Mouse (Mus musculus) heart, embryonic 14.5 days (tissue): ENCODE measurements around the gene Klk10. TPM values are rescaled to one million over a fixed set of nuclear protein-coding genes. Genes with fewer than 3 reads are reported as not detected.

ENCODE experiments used
- ATAC-seq: fragments of 200-750 bp; cut with Nextera tagmentation; 2 replicates; pipeline ENCODE4 v1.8.0; 2017; ENCODE audit warnings: low read depth, moderate TSS enrichment; ENCODE audit not compliant: insufficient number of reproducible peaks, insufficient read depth, low FRiP score
- H3K27ac ChIP-seq, 2 experiments: fragments of 200-500 bp in 1 of 2; fragments of 300-500 bp in 1 of 2; sonication (generic) in 1 of 2; replicated peaks in 1 of 2; 2 replicates each; pipeline ENCODE4 v1.5.1; 2012 to 2014; ENCODE audit warnings: low read depth in 2 of 2, low read length in 2 of 2, control low read depth in 1 of 2, mild to moderate bottlenecking in 1 of 2, mixed read lengths in 1 of 2; ENCODE audit not compliant: control insufficient read depth in 1 of 2, insufficient read depth in 1 of 2
- H3K27me3 ChIP-seq: fragments of 300-500 bp; sonication (generic); 2 replicates; pipeline ENCODE4 v1.6.1; 2014; ENCODE audit warnings: mild to moderate bottlenecking, low read length, control low read depth; ENCODE audit not compliant: control insufficient read depth, insufficient read depth
- H3K36me3 ChIP-seq: fragments of 300-500 bp; sonication (generic); 2 replicates; pipeline ENCODE4 v1.6.1; 2014; ENCODE audit warnings: mild to moderate bottlenecking, control low read depth, low read length, mixed read lengths; ENCODE audit not compliant: control insufficient read depth, insufficient read depth
- H3K4me1 ChIP-seq, 2 experiments: fragments of 200-500 bp in 1 of 2; fragments of 300-500 bp in 1 of 2; sonication (generic) in 1 of 2; 2 replicates each; pipeline ENCODE4 v1.6.1; 2012 to 2014; ENCODE audit warnings: low read length in 2 of 2, control low read depth in 1 of 2, mixed read lengths in 1 of 2; ENCODE audit not compliant: control insufficient read depth in 2 of 2, insufficient read depth in 2 of 2
- H3K4me2 ChIP-seq: fragments of 300-500 bp; sonication (generic); 2 replicates; pipeline ENCODE4 v1.6.1; 2014; ENCODE audit warnings: mild to moderate bottlenecking, low read length
- H3K4me3 ChIP-seq, 2 experiments: fragments of 200-500 bp in 1 of 2; fragments of 300-500 bp in 1 of 2; sonication (generic) in 1 of 2; 2 replicates each; pipeline ENCODE4 v1.5.1; 2012 to 2014; ENCODE audit warnings: low read length in 2 of 2, mild to moderate bottlenecking in 2 of 2, control low read depth in 1 of 2, low read depth in 1 of 2, moderate library complexity in 1 of 2; ENCODE audit not compliant: control insufficient read depth in 1 of 2, insufficient read depth in 1 of 2
- H3K9ac ChIP-seq: fragments of 300-500 bp; sonication (generic); 2 replicates; pipeline ENCODE4 v1.6.1; 2014; ENCODE audit warnings: mild to moderate bottlenecking, low read length
- H3K9me3 ChIP-seq: fragments of 300-500 bp; sonication (generic); 2 replicates; pipeline ENCODE4 v1.6.1; 2016; ENCODE audit warnings: low read length, control low read depth; ENCODE audit not compliant: control insufficient read depth
- WGBS: fragments of 180-500 bp; shearing (Covaris S2); extraction: QIAGEN DNeasy Blood & Tissue Kit; methylation state at CpG from one replicate; pipeline ENCODE4 v1.1.7; 2014; 5-methylcytosine and 5-hydroxymethylcytosine counted together
- polyA plus RNA-seq: library from polyadenylated mRNA; unstranded; fragments of >200 nt; fragmentation: Nextera tagmentation; extraction: Ambion mirVana; gene quantifications from 2 replicates; pipeline ENCODE4 v1.2.1, GENCODE M21; 2014

Klk10 gene
- 0.19 and 0.34 TPM in 2 replicates for polyA plus RNA-seq

DNA sequence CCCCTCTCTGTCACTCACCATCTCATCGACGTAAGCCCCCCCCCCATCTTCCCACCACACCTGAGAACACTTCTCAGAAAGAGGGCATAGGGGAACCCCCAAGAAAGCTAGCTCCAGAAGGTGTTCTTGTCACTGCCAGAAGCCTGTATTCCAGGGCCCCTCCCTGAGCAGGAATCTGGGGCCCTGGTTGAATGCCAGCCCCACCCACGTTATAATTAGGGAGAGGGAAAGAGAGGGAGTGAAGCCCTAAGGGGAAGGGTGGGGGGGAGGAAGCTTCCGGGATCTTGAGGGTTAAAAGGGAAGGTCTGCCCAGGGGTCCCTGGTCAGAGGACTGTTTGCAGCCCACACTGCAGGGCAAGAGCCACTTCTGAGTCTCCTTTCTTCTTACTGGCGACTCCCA lies at the start of gene Klk10:
TSS of gene Klk10 (plus strand) at position 290 of the 400 bp plus-strand sequence.
- H3K36me3 ChIP-seq: no peaks in the 10 kb centered on the region
- WGBS: 60% methylated on average over 5 of the region's 5 CpGs
- no peaks in the 10 kb centered on the region for H3K9me3 ChIP-seq
- H3K27ac ChIP-seq: no peak within 1 kb of the TSS
- no peak within 1 kb of the TSS for H3K4me2 ChIP-seq
- peaks cover 8% of the 10 kb centered on the region for H3K27me3 ChIP-seq
- peaks cover 0 to 4% of the 10 kb centered on the region in 2 experiments; a peak in 1 of 4 replicates for H3K4me1 ChIP-seq
- ATAC-seq: no peak
- H3K4me3 ChIP-seq: no peak within 1 kb of the TSS
- no peak within 1 kb of the TSS for H3K9ac ChIP-seq

- H3K4me1 ChIP-seq: no peaks in the 10 kb centered on the region
- WGBS: 48% methylated on average over 1 of the region's 1 CpGs
- H3K9ac ChIP-seq: no peak overlapping the region
- no peaks in the 10 kb centered on the region for H3K36me3 ChIP-seq
- H3K9me3 ChIP-seq: no peaks in the 10 kb centered on the region
- no peak for ATAC-seq
- no peak overlapping the region for H3K4me3 ChIP-seq
- H3K27me3 ChIP-seq: no peaks in the 10 kb centered on the region
- H3K27ac ChIP-seq: peak overlapping the region; percentile 23 to 44; a peak in 3 of 4 replicates
- H3K4me2 ChIP-seq: no peak overlapping the region
These were observed 33.0 kb upstream of the Klk10 start for GRCm38 (mm10) chr7:43747788-43748187.

- H3K4me3 ChIP-seq: no peak overlapping the region
- H3K27me3 ChIP-seq: no peaks in the 10 kb centered on the region
- no peak overlapping the region for H3K9ac ChIP-seq
- H3K27ac ChIP-seq: no peak overlapping the region
- no peak overlapping the region for H3K4me2 ChIP-seq
- no peaks in the 10 kb centered on the region for H3K36me3 ChIP-seq
- 36% methylated on average over 2 of the region's 2 CpGs for WGBS
- no peak for ATAC-seq
- no peaks in the 10 kb centered on the region for H3K4me1 ChIP-seq
- no peaks in the 10 kb centered on the region for H3K9me3 ChIP-seq
These were observed 28.0 kb upstream of the Klk10 start for GRCm38 (mm10) chr7:43752806-43753205.

DNA sequence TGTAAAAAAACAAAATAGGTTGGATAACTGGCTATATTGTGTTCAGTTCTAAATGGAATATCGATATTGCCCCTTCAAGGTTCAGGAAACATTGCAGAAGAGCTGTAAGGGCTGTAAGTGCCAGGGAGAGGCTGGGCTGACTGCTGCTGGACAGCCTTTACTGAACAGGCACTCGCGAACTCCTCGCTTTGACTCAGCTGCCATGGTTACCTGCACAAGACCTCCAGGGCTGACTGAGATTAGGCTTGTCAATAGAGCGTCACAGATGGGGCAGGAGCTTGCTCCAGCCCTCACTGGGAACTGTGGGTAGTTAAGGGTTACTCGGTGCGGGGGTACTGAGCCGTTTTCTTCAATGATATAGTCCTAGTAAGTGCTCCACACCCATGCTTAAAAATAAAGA lies 14.4 kb upstream of the Klk10 start:
- H3K9me3 ChIP-seq: no peaks in the 10 kb centered on the region
- no peaks in the 10 kb centered on the region for H3K36me3 ChIP-seq
- H3K4me3 ChIP-seq: no peak overlapping the region
- H3K4me1 ChIP-seq: no peaks in the 10 kb centered on the region
- H3K27ac ChIP-seq: no peak overlapping the region
- H3K9ac ChIP-seq: no peak overlapping the region
- ATAC-seq: no peak
- no peak overlapping the region for H3K4me2 ChIP-seq
- H3K27me3 ChIP-seq: no peaks in the 10 kb centered on the region
- WGBS: 30% methylated on average over 8 of the region's 8 CpGs

DNA sequence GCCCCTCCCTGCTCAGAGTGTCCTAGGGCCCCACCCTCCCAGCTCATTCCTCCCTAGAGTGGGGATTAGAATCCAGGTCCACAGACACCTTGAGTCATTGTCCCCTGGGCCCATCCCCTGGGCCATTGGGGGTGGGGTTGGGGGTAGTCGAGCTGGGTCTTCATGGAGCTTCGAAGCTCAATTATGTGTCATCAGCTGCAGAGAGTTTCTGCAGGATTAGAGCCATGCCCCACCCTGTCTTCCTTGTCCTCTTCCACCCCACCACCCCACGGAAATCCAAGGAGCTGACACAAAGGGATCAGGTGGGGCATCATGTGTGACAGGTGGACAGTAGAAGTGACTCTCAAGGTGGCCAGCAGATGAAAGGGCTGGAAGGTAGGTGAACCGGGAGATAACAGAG lies 12.2 kb upstream of the Klk10 start, which contains the start of gene Klk12:
TSS of gene Klk12 (plus strand) at position 301 of the 400 bp plus-strand sequence.
- ATAC-seq: no peak
- Histone ChIP-seq H3K27me3 (no peaks in the 10 kb centered on the region), H3K4me2 (no peak within 1 kb of the TSS), H3K36me3 (no peaks in the 10 kb centered on the region), H3K9me3 (no peaks in the 10 kb centered on the region), H3K27ac (no peak within 1 kb of the TSS), H3K4me1 (no peaks in the 10 kb centered on the region), H3K4me3 (no peak within 1 kb of the TSS), H3K9ac (no peak within 1 kb of the TSS)
- 64% methylated on average over 4 of the region's 4 CpGs for WGBS

- no peak overlapping the region for H3K27ac ChIP-seq
- H3K4me2 ChIP-seq: no peak overlapping the region
- no peak overlapping the region for H3K4me3 ChIP-seq
- 88% methylated on average over 8 of the region's 8 CpGs for WGBS
- H3K27me3 ChIP-seq: no peaks in the 10 kb centered on the region
- no peaks in the 10 kb centered on the region for H3K9me3 ChIP-seq
- ATAC-seq: no peak
- H3K4me1 ChIP-seq: no peaks in the 10 kb centered on the region
- no peaks in the 10 kb centered on the region for H3K36me3 ChIP-seq
- no peak overlapping the region for H3K9ac ChIP-seq
These were observed 11.2 kb upstream of the Klk10 start for GRCm38 (mm10) chr7:43769636-43770035.

- ATAC-seq: no peak
- H3K27me3 ChIP-seq: no peaks in the 10 kb centered on the region
- no peaks in the 10 kb centered on the region for H3K9me3 ChIP-seq
- H3K4me3 ChIP-seq: no peak overlapping the region
- no peak overlapping the region for H3K27ac ChIP-seq
- no peak overlapping the region for H3K9ac ChIP-seq
- WGBS: 88% methylated on average over 10 of the region's 10 CpGs
- H3K4me1 ChIP-seq: no peaks in the 10 kb centered on the region
- no peak overlapping the region for H3K4me2 ChIP-seq
- no peaks in the 10 kb centered on the region for H3K36me3 ChIP-seq
These were observed 10.1 kb upstream of the Klk10 start for GRCm38 (mm10) chr7:43770701-43771100.

- no peak overlapping the region for H3K9ac ChIP-seq
- no peaks in the 10 kb centered on the region for H3K27me3 ChIP-seq
- H3K9me3 ChIP-seq: no peaks in the 10 kb centered on the region
- WGBS: 93% methylated on average over 6 of the region's 6 CpGs
- H3K4me3 ChIP-seq: no peak overlapping the region
- no peak overlapping the region for H3K27ac ChIP-seq
- H3K4me1 ChIP-seq: no peaks in the 10 kb centered on the region
- H3K4me2 ChIP-seq: no peak overlapping the region
- no peak for ATAC-seq
- H3K36me3 ChIP-seq: no peaks in the 10 kb centered on the region
These were observed 8.9 kb upstream of the Klk10 start for GRCm38 (mm10) chr7:43771916-43772315.
